Mouse (Mus musculus) forebrain, embryonic 15.5 days (tissue): Measurements from ENCODE around the gene Qprt. TPM values are rescaled to one million over a fixed set of nuclear protein-coding genes. Genes with fewer than 3 reads are reported as not detected.

Experiments
- ATAC-seq: fragments of 200-750 bp; cut with Nextera tagmentation; replicated peaks from 2 replicates; pipeline ENCODE4 v1.8.0; 2017; ENCODE audit warnings: mild to moderate bottlenecking, moderate TSS enrichment, moderate library complexity
- H3K27ac ChIP-seq: fragments of 300-500 bp; sonication (generic); replicated peaks from 2 replicates; pipeline ENCODE4 v1.5.1; 2015; ENCODE audit warnings: mild to moderate bottlenecking, inconsistent platforms
- H3K27me3 ChIP-seq: fragments of 300-500 bp; sonication (generic); 2 replicates; pipeline ENCODE4 v1.6.1; 2015; ENCODE audit warnings: inconsistent platforms
- H3K36me3 ChIP-seq: fragments of 300-500 bp; sonication (generic); 2 replicates; pipeline ENCODE4 v1.6.1; 2015; ENCODE audit warnings: mild to moderate bottlenecking, inconsistent platforms
- H3K4me1 ChIP-seq: fragments of 300-500 bp; sonication (generic); 2 replicates; pipeline ENCODE4 v1.6.1; 2015; ENCODE audit warnings: inconsistent platforms
- H3K4me2 ChIP-seq: fragments of 300-500 bp; sonication (generic); replicated peaks from 2 replicates; pipeline ENCODE4 v1.6.1; 2015; ENCODE audit warnings: mild to moderate bottlenecking, inconsistent platforms
- H3K4me3 ChIP-seq: fragments of 300-500 bp; sonication (generic); 2 replicates; pipeline ENCODE4 v1.5.1; 2015; ENCODE audit warnings: mild to moderate bottlenecking, inconsistent platforms
- H3K9ac ChIP-seq: fragments of 300-500 bp; sonication (generic); replicated peaks from 2 replicates; pipeline ENCODE4 v1.6.1; 2015; ENCODE audit warnings: mild to moderate bottlenecking, inconsistent platforms
- H3K9me3 ChIP-seq: fragments of 300-500 bp; sonication (generic); 2 replicates; pipeline ENCODE4 v1.6.1; 2016; ENCODE audit warnings: inconsistent platforms
- WGBS: fragments of 180-500 bp; shearing (Covaris S2); methylation state at CpG from one replicate; pipeline ENCODE4 v1.1.7; 2015; ENCODE audit warnings: mixed read lengths; 5-methylcytosine and 5-hydroxymethylcytosine counted together
- polyA plus RNA-seq: library from polyadenylated mRNA; unstranded; fragments of >200 nt; fragmentation: Nextera tagmentation; extraction: Ambion mirVana; gene quantifications from 2 replicates; pipeline ENCODE4 v1.2.1, GENCODE M21; 2015

Qprt gene
- polyA plus RNA-seq, 1 experiment from 2014 or later = 0.66 TPM

- Histone ChIP-seq H3K9ac (no peak overlapping the region), H3K4me2 (no peak overlapping the region), H3K36me3 (no peaks in the 10 kb centered on the region), H3K4me3 (no peak overlapping the region), H3K27ac (no peak overlapping the region), H3K4me1 (no peaks in the 10 kb centered on the region), H3K9me3 (no peaks in the 10 kb centered on the region), H3K27me3 (no peaks in the 10 kb centered on the region)
- no peak for ATAC-seq
- 74% methylated on average over 4 of the region's 4 CpGs for WGBS
Measured at GRCm38 (mm10) chr7:127070871-127071413, 51.1 kb downstream of the Qprt start.

GRCm38 (mm10) chr7:127066317-127066716 lies 55.7 kb downstream of the Qprt start:
- no peaks in the 10 kb centered on the region for H3K9me3 ChIP-seq
- ATAC-seq = no peak
- no peak overlapping the region for H3K4me2 ChIP-seq
- H3K27me3 ChIP-seq = no peaks in the 10 kb centered on the region
- H3K9ac ChIP-seq = no peak overlapping the region
- H3K27ac ChIP-seq = no peak overlapping the region
- no peaks in the 10 kb centered on the region for H3K36me3 ChIP-seq
- WGBS = 85% methylated on average over 4 of the region's 4 CpGs
- H3K4me3 ChIP-seq = no peak overlapping the region
- H3K4me1 ChIP-seq = no peaks in the 10 kb centered on the region

GRCm38 (mm10) chr7:127065538-127065937 lies 56.5 kb downstream of the Qprt start:
- Histone ChIP-seq H3K4me2 (no peak overlapping the region), H3K4me1 (no peaks in the 10 kb centered on the region), H3K36me3 (no peaks in the 10 kb centered on the region), H3K9ac (no peak overlapping the region), H3K9me3 (no peaks in the 10 kb centered on the region), H3K4me3 (no peak overlapping the region), H3K27me3 (no peaks in the 10 kb centered on the region), H3K27ac (no peak overlapping the region)
- 91% methylated on average over 6 of the region's 6 CpGs for WGBS
- no peak for ATAC-seq

Other genes starting within 250 kb of the Qprt start
- gene Taok2, start 237.5 kb downstream of the Qprt start, polyA plus RNA-seq = 54.1 and 56.8 TPM in 2 replicates
- 36.2 and 38.6 TPM in 2 replicates for gene Tmem219, start 199.3 kb downstream of the Qprt start, polyA plus RNA-seq
- gene Kctd13, start 193.3 kb downstream of the Qprt start, polyA plus RNA-seq = 132 and 136 TPM in 2 replicates
- 5.6 and 6.9 TPM in 2 replicates for gene Asphd1, start 172.6 kb downstream of the Qprt start, polyA plus RNA-seq
- gene Sez6l2, start 171.7 kb downstream of the Qprt start, polyA plus RNA-seq = 25.5 and 32.0 TPM in 2 replicates
- 104 and 105 TPM in 2 replicates for gene Cdipt, start 146.3 kb downstream of the Qprt start, polyA plus RNA-seq
- 0.56 and 0.88 TPM in 2 replicates for gene Cdiptos, start 146.1 kb downstream of the Qprt start, polyA plus RNA-seq
- gene Mvp, start 107.6 kb downstream of the Qprt start, polyA plus RNA-seq = 3.0 and 3.5 TPM in 2 replicates
- gene Pagr1b, start 105.7 kb downstream of the Qprt start, polyA plus RNA-seq = not detected in 2 replicates
- gene Pagr1a, start 104.9 kb downstream of the Qprt start, polyA plus RNA-seq = 32.2 and 40.4 TPM in 2 replicates
- 67.9 and 75.6 TPM in 2 replicates for gene Gm42742, start 101.1 kb downstream of the Qprt start, polyA plus RNA-seq
- 18.0 and 19.8 TPM in 2 replicates for gene Prrt2, start 101.0 kb downstream of the Qprt start, polyA plus RNA-seq
- 79.3 and 84.0 TPM in 2 replicates for gene Maz, start 95.2 kb downstream of the Qprt start, polyA plus RNA-seq
- gene Kif22, start 79.8 kb downstream of the Qprt start, polyA plus RNA-seq = 67.6 and 69.0 TPM in 2 replicates
- gene Zg16, start 34.9 kb downstream of the Qprt start, polyA plus RNA-seq = not detected in 2 replicates
- gene AI467606, start 30.9 kb downstream of the Qprt start, polyA plus RNA-seq = 1.3 and 1.6 TPM in 2 replicates
- not detected in 2 replicates for gene Spn, start 15.6 kb upstream of the Qprt start, polyA plus RNA-seq
- 86.7 and 91.5 TPM in 2 replicates for gene Cd2bp2, start 73.8 kb upstream of the Qprt start, polyA plus RNA-seq
- 33.6 and 35.1 TPM in 2 replicates for gene Tbc1d10b, start 86.2 kb upstream of the Qprt start, polyA plus RNA-seq
- gene Mylpf, start 86.7 kb upstream of the Qprt start, polyA plus RNA-seq = 6.1 and 6.3 TPM in 2 replicates
- 70.7 and 71.5 TPM in 2 replicates for gene Zfp553, start 110.8 kb upstream of the Qprt start, polyA plus RNA-seq
- gene Sept1, start 110.9 kb upstream of the Qprt start, polyA plus RNA-seq = 21.8 and 27.8 TPM in 2 replicates
- 65.2 and 65.9 TPM in 2 replicates for gene Zfp771, start 122.0 kb upstream of the Qprt start, polyA plus RNA-seq
- 159 and 166 TPM in 2 replicates for gene Dctpp1, start 138.5 kb upstream of the Qprt start, polyA plus RNA-seq
- 48.7 and 49.5 TPM in 2 replicates for gene Sephs2, start 151.8 kb upstream of the Qprt start, polyA plus RNA-seq
- gene Itgal, start 174.0 kb upstream of the Qprt start, polyA plus RNA-seq = 0.22 and 0.28 TPM in 2 replicates
- gene Zfp768, start 223.4 kb upstream of the Qprt start, polyA plus RNA-seq = 12.1 and 12.7 TPM in 2 replicates